Mouse (Mus musculus) cortical plate, adult 2 months (tissue): ENCODE measurements at regions not wholly inside any gene's neighbourhood (a gene's known extent, or its start where the extent isn't known, plus 50 kb on each side); places are given as distances from the start of the nearest gene placed in this dataset.
A peak's percentile ranks its signal among the peaks of the same experiment; 100 is the strongest.

Experiments
- H3K27ac ChIP-seq: fragments of 200-500 bp; 2 replicates; pipeline ENCODE4 v1.5.1; 2012; ENCODE audit warnings: low read length, control low read depth, inconsistent platforms; ENCODE audit not compliant: insufficient read depth
- H3K4me1 ChIP-seq: fragments of 200-500 bp; 2 replicates; pipeline ENCODE4 v1.6.1; 2011; ENCODE audit warnings: low read length; ENCODE audit not compliant: control insufficient read depth, insufficient read depth
- H3K4me3 ChIP-seq: fragments of 200-500 bp; 2 replicates; pipeline ENCODE4 v1.5.1; 2011; ENCODE audit warnings: mild to moderate bottlenecking, low read length, control low read depth; ENCODE audit not compliant: insufficient read depth
- CTCF ChIP-seq: fragments of 200-500 bp; IDR thresholded peaks from 2 replicates; pipeline ENCODE4 v1.5.1; 2011; ENCODE audit warnings: mild to moderate bottlenecking, control low read depth, low read length; ENCODE audit not compliant: insufficient read depth; ENCODE audit errors: extremely low read depth
- POLR2A ChIP-seq: fragments of 200-500 bp; IDR thresholded peaks from 2 replicates; pipeline ENCODE4 v1.6.1; 2011; ENCODE audit warnings: mild to moderate bottlenecking, low read length, control low read depth; ENCODE audit not compliant: insufficient read depth; ENCODE audit errors: extremely low read depth

DNA sequence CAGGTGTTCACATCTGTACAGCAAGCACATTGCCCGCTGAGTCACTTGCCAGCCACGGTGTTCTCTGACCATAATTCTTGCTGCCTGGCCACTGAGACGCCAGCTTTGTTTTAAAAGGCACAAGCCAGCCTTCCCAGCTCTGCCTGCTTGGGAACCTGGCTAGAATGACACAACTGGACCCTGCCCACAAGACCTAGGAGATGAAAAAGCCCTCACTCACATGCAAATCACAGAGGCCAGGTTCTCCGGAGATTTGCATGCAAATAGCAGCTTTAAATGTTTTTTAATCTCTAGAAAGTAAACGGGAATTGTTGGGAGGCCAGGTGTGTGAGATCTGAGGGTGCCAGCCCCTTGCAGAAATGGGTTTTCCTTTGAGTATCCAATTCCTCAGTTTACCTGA, 71.9 kb downstream of the 1810010D01Rik start:
- H3K4me3 ChIP-seq, result no peak overlapping the region
- H3K4me1 ChIP-seq, result no peaks in the 10 kb centered on the region
- no peak for TF ChIP-seq CTCF
- no peak for TF ChIP-seq POLR2A
- no peak overlapping the region for H3K27ac ChIP-seq

GRCm38 (mm10) chr7:145132506-145132905, 75.4 kb downstream of the 1810010D01Rik start:
- no peak for TF ChIP-seq POLR2A
- Histone ChIP-seq H3K4me1 (no peaks in the 10 kb centered on the region), H3K4me3 (no peak overlapping the region), H3K27ac (no peak overlapping the region)

DNA sequence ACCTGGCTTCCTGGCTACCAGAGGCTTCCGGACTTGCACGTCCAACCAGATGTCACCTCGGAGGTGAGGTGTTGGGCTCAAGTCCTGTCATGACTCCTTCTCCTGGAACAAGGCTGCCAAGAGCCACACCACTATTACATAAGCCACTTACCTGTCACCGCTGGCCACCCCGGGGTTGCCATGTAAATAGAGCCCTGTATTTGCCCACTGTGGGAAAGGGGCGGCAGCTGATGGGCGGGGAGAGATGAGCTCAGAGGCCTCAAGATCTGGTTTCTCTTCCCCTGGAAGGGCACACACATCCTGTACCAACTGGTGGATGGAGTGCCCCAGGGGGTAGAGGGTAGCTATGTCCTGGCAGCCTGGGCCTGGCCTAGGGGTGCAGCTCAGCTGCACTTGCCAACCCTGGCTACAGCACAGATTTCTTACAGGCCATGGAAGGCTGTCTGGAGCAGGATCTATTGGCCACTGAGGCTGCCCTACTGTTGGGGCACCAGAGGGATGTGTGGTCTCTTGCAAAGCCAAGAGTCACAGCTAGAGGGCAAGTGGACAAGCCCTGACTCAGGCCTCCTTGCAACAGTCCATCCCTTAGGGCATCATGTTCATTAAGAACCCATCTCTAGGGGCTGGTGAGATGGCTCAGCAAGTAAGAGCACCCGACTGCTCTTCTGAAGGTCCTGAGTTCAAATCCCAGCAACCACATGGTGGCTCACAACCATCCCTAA, 76.3 kb downstream of the 1810010D01Rik start:
- Histone ChIP-seq H3K4me3 (no peak overlapping the region), H3K4me1 (no peaks in the 10 kb centered on the region), H3K27ac (no peak overlapping the region)
- no peak for TF ChIP-seq POLR2A
- no peak for TF ChIP-seq CTCF

- H3K4me3 ChIP-seq, result no peak overlapping the region
- no peak for TF ChIP-seq CTCF
- no peak for TF ChIP-seq POLR2A
- H3K4me1 ChIP-seq, result no peaks in the 10 kb centered on the region
- H3K27ac ChIP-seq, result no peak overlapping the region
Measured at GRCm38 (mm10) chr7:145129971-145130370, 77.9 kb downstream of the 1810010D01Rik start.

DNA sequence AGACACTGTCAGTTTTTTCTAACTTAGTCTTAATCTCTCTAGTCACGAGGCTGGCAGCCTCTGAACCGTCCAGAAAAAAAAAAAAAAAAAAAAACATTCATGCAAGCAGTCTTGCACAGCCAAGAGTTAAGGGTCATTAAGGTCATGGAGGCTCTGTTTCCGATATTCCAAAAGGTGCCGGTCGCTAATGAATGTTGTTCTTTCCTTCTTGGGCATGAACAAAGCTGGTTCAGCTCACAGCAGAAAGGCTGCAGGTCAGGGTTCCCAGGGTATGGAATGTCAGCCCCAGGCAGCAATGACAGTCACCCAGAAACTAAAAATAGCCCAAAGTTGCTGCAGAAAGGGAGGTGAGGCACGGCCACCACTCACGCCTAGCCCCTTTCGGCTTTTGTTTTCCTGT, 80.3 kb downstream of the 1810010D01Rik start:
- H3K27ac ChIP-seq, result no peak overlapping the region
- no peaks in the 10 kb centered on the region for H3K4me1 ChIP-seq
- TF ChIP-seq POLR2A (no peak), CTCF (no peak)
- H3K4me3 ChIP-seq, result no peak overlapping the region

GRCm38 (mm10) chr7:145127180-145127579, 80.7 kb downstream of the 1810010D01Rik start:
- H3K4me3 ChIP-seq, result no peak overlapping the region
- H3K27ac ChIP-seq, result no peak overlapping the region
- no peak for TF ChIP-seq CTCF
- TF ChIP-seq POLR2A, result no peak
- no peaks in the 10 kb centered on the region for H3K4me1 ChIP-seq

DNA sequence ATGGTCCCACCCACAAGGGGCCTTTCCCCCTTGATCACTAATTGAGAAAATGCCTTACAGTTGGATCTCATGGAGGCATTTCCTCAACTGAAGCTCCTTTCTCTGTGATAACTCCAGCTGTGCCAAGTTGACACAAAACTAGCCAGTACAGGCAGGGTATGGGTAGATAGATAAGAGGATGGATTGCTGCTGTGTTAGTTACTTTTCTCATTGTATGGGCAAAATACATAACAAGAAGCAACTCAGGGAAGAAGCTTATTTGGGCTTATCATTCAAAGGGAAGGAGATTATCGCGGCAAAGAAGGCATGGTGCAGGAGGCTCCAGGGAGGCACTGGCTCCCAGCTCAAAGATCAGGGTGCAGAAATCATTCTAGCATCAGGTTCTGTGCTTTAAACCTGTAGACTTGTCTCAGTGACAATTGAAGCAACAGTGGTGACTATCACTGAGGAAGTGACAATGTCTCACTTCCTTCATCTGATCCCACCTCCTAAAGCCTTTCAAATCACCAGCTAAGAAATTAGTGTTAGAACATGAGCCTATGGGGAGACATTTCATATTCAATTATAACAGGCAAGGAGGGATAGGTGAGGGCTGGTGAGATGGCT, 83.8 kb downstream of the 1810010D01Rik start:
- H3K4me3 ChIP-seq, result no peak overlapping the region
- H3K4me1 ChIP-seq, result no peaks in the 10 kb centered on the region
- no peak for TF ChIP-seq POLR2A
- no peak for TF ChIP-seq CTCF
- H3K27ac ChIP-seq, result no peak overlapping the region

DNA sequence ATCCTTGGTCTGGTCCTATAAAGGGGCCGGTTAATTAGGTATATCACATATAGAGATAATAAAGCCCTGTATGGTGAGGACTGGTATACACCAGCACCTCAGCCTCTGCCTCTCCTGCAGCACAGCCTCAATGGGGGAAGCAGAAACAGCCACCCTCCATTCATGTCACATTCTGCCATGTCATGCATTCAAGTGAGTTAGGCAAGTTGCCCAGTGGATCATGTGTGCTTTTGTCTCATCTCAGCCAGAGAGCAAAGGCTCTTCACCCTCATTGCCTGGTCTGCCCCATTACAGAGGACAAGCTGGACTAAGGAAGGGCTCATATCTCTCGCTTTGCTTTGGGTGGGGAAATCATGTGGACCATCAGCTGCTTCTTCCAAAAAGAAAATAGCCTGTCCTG, 85.4 kb downstream of the 1810010D01Rik start:
- H3K27ac ChIP-seq, result no peak overlapping the region
- H3K4me3 ChIP-seq, result no peak overlapping the region
- no peaks in the 10 kb centered on the region for H3K4me1 ChIP-seq
- TF ChIP-seq POLR2A, result no peak
- no peak for TF ChIP-seq CTCF

DNA sequence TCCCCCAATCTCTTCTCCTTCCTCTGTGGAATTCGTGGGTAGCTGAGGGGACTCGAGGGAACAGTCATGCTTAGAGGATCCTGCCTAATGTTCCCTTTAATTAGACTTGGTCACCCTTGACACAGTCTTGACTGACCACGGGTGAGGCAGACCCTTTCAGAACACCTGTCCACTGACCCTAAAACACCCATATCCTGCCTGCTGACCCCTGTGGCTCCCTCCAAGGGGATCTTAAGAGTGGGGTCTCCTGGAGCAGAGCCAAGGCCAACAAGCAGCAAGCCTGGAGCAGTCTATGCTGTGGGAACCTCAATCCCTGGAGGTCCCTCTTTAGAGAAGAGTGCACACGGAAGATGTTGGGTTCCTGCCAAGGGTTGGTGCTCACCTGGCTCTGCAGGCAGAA, 89.5 kb downstream of the 1810010D01Rik start:
- Histone ChIP-seq H3K4me3 (no peak overlapping the region), H3K27ac (no peak overlapping the region), H3K4me1 (no peaks in the 10 kb centered on the region)
- TF ChIP-seq POLR2A (no peak), CTCF (no peak)

- no peak overlapping the region for H3K27ac ChIP-seq
- 0 out of 2 replicates have a peak, but pooled peaks cover 2% of the 10 kb centered on the region for H3K4me1 ChIP-seq
- no peak overlapping the region for H3K4me3 ChIP-seq
- peak; percentile 55 for TF ChIP-seq CTCF
- TF ChIP-seq POLR2A, result no peak
Measured at GRCm38 (mm10) chr7:145114660-145115059, 93.3 kb downstream of the 1810010D01Rik start.
